Mouse (Mus musculus) heart, embryonic 10.5 days (tissue): ENCODE results near the gene Ciz1. TPM values are rescaled to one million over a fixed set of nuclear protein-coding genes. Genes with fewer than 3 reads are reported as not detected.

Source experiments
- DNase-seq: peaks from one replicate; pipeline ENCODE4 v3.0.0-alpha.2; 2017; ENCODE audit warnings: low spot score
- H3K27ac ChIP-seq: fragments of 300-500 bp; sonication (generic); 2 replicates; pipeline ENCODE4 v1.5.1; 2016; ENCODE audit warnings: mild to moderate bottlenecking
- H3K27me3 ChIP-seq: fragments of 300-500 bp; sonication (generic); 2 replicates; pipeline ENCODE4 v1.6.1; 2016; ENCODE audit warnings: mild to moderate bottlenecking; ENCODE audit not compliant: poor library complexity, insufficient read depth, severe bottlenecking
- H3K36me3 ChIP-seq: fragments of 300-500 bp; sonication (generic); 2 replicates; pipeline ENCODE4 v1.6.1; 2016; ENCODE audit warnings: mild to moderate bottlenecking, moderate library complexity
- H3K4me1 ChIP-seq: fragments of 300-500 bp; sonication (generic); 2 replicates; pipeline ENCODE4 v1.6.1; 2016; ENCODE audit warnings: mild to moderate bottlenecking
- H3K4me3 ChIP-seq: fragments of 300-500 bp; sonication (generic); 2 replicates; pipeline ENCODE4 v1.5.1; 2016; ENCODE audit warnings: mild to moderate bottlenecking, moderate library complexity
- H3K9me3 ChIP-seq: fragments of 300-500 bp; sonication (generic); 2 replicates; pipeline ENCODE4 v1.6.1; 2016; ENCODE audit warnings: mild to moderate bottlenecking, moderate library complexity
- WGBS: fragments of 180-500 bp; shearing (Covaris S2); methylation state at CpG from one replicate; pipeline ENCODE4 v1.1.7; 2016; 5-methylcytosine and 5-hydroxymethylcytosine counted together
- polyA plus RNA-seq: library from polyadenylated mRNA; unstranded; fragments of >200 nt; fragmentation: Nextera tagmentation; extraction: Ambion mirVana; gene quantifications from 2 replicates; pipeline ENCODE4 v1.2.1, GENCODE M21; 2016

Ciz1 gene
- polyA plus RNA-seq, 1 experiment from 2014 or later, result 48.0 TPM

DNA sequence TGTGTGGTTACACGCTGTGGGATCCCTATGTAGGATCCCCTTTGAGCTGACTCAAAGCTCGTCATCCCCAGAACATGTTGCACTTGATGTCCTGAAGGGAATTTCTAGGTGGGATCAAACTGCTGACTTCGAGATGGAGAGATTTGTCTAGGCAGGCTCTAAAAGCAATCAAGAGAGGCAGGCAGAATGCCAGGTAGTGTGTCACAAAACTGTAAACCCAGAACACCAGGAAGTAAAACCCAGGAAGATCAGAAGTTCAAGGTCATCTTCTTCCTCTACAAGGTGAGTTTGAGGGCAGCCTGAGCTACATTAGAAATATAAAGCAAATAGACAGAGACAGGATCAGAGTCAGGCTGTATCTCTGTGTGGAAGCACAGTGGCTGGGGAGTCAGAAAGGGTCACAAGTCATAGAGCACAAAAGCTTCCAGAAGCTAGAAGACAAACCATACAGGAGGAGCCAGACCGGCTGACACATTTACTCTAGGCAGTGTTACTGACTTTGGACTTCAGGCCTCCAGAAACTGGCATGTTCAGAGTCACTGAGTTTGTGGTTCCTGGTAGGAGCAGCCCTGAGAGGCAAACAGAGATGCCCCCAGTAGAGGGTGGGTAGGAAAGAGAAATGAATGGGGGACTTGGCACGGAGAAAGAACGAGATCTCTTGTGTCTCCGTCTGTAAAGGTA is 55.2 kb downstream of the Ciz1 start:
- no peak overlapping the region for H3K27ac ChIP-seq
- WGBS, result 81% methylated on average over 7 of the region's 7 CpGs

DNA sequence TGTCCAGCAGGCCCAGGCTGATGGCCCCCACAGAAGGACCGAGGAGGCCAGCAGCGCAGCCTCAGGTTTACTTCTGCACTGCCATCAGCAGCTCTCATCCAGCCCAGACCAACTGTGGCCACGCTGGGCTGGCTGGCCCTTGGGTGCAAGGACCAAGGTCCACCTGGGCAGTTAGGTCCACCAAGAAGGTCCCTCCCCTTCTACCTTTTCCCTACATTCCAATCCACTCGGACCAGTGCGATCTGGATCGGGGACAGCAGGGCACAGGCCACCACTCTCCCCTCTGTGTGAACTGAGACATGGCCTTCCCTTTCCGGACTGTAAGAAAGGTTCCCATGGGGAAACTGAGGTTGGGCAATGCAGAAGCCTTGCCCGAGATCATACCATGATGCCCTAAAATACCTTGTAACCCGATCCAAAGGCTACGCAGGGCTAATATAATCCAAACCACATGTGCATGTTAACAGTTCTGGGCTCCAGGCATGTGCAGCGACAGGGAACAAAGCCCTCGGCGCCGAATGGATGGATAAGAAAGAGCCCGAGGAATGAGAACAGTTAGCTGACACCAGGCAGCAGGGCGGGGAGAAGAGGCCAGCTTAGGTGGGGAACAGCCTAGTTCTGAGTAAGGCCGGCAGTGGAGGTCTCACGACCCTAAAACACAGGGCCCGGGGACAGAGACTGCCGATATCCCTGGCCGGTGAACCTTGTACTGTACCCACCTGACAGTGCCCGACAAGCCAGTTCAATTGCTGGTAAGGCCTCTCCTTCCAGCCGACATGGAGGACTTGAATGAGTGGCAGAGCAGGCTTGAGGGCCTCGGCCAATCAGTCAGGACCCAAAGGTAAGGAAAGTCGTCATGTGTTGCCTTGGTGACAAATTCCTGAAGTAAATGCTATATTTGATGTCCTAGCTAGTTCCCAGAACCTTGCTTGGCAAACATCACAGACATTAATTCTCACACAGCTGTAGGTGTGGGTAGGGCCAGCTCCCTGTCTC is 56.6 kb downstream of the Ciz1 start:
- peaks cover under 1% of the 10 kb centered on the region; the same call in 1 of the 2 replicates for H3K36me3 ChIP-seq
- no peak overlapping the region for H3K4me3 ChIP-seq
- H3K27me3 ChIP-seq, result no peaks in the 10 kb centered on the region
- DNase-seq, result no peak
- no peaks in the 10 kb centered on the region for H3K9me3 ChIP-seq
- 64% methylated on average over 25 of the region's 25 CpGs for WGBS
- H3K27ac ChIP-seq, result peak overlapping the region; percentile 56
- peaks cover 9% of the 10 kb centered on the region; the same call in 1 of the 2 replicates for H3K4me1 ChIP-seq

More for the DNA sequence above, 55.2 kb downstream of the Ciz1 start:
- Histone ChIP-seq H3K27me3 (no peaks in the 10 kb centered on the region), H3K4me3 (no peak overlapping the region), H3K4me1 (peaks cover 9% of the 10 kb centered on the region; the same call in 1 of the 2 replicates), H3K9me3 (no peaks in the 10 kb centered on the region), H3K36me3 (peaks cover 12% of the 10 kb centered on the region)
- no peak for DNase-seq

DNA sequence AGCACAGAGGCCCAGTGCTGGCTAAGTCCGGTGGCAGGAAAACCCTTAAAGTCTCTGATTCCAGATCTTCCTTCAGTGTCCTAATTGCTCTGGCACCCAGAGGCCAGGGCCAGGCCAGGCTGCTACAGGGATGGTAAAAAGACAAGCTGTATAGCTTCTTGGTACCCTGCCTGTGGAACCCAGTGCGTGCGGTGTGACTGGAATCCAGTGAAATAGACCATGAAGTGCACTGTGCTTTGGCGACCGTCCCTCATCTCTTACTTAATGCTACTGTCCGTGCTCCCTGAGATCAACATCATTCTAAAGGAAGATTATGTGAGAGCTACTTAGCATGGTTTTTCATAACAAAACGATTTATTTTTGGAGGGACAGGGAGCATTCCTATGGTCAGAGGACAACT is 59.3 kb downstream of the Ciz1 start:
- H3K9me3 ChIP-seq, result no peaks in the 10 kb centered on the region
- no peak overlapping the region for H3K4me3 ChIP-seq
- 78% methylated on average over 7 of the region's 7 CpGs for WGBS
- peaks cover 27% of the 10 kb centered on the region for H3K36me3 ChIP-seq
- DNase-seq, result no peak
- H3K4me1 ChIP-seq, result peaks cover 9% of the 10 kb centered on the region; the same call in 1 of the 2 replicates
- H3K27me3 ChIP-seq, result no peaks in the 10 kb centered on the region
- H3K27ac ChIP-seq, result no peak overlapping the region

DNA sequence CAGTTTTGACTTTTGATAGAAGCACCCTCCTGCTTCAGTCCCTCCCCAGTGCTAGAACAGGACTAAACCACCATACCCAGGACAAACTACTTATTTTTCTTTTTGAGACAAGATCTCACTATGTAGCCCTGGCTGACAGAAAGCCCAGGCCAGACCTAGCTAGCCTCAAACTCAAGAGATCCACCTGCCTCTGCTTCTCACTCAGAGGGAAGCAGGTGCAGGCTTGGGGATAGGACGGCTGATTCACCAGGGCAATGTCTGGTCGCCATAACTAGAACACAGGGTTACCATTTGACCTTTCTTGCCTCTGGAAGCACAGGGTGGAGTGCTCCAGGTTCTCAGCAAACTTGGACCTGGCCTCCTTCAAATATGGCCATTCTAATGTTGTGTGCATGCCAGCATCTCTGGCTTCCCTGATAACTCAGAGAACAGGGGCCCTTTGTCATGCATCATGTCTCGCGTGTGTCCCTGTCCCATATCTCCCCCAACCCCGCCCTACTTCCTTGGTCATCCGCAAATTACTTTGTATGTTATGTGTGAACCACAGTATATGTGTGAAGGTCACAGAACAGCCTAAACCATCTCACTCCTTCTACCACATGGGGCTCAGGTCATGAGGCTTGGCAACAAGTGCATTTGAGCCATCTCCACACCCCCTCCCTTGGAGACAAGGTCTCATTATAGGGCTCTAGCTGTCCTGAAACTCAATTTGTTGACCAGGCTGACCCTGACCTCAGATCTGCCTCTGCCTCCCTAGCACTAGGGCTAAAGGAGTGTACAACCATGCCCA is 60.8 kb downstream of the Ciz1 start:
- 91% methylated on average over 6 of the region's 6 CpGs for WGBS
- Histone ChIP-seq H3K4me3 (no peak overlapping the region), H3K4me1 (peaks cover 9% of the 10 kb centered on the region; the same call in 1 of the 2 replicates), H3K27ac (no peak overlapping the region), H3K36me3 (peaks cover 42% of the 10 kb centered on the region), H3K9me3 (no peaks in the 10 kb centered on the region), H3K27me3 (no peaks in the 10 kb centered on the region)
- no peak for DNase-seq

DNA sequence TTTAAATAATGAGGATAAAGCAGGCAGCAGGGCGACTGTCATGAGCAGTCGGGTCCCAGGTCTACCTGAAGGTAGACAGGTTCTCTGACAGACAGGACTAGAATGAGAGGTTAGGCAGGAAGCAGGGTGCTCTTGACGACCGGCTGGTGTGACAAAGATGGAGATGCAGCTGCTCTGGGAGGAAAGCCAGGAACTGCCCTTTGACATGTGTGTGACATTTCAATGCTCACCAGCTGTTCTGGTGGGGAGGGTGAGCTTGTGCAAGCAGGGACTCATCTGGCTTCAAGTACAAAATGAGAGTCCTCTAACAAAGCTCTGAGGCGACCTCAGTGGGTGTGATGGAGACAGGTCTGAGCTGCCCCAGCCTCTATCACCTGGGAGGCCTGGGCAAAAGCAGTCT is 61.8 kb downstream of the Ciz1 start:
- Histone ChIP-seq H3K36me3 (peaks cover 52% of the 10 kb centered on the region), H3K4me1 (0 out of 2 replicates have a peak, but pooled peaks cover 2% of the 10 kb centered on the region), H3K27me3 (no peaks in the 10 kb centered on the region), H3K4me3 (no peak overlapping the region), H3K27ac (no peak overlapping the region), H3K9me3 (no peaks in the 10 kb centered on the region)
- WGBS, result 61% methylated on average over 5 of the region's 5 CpGs
- no peak for DNase-seq

DNA sequence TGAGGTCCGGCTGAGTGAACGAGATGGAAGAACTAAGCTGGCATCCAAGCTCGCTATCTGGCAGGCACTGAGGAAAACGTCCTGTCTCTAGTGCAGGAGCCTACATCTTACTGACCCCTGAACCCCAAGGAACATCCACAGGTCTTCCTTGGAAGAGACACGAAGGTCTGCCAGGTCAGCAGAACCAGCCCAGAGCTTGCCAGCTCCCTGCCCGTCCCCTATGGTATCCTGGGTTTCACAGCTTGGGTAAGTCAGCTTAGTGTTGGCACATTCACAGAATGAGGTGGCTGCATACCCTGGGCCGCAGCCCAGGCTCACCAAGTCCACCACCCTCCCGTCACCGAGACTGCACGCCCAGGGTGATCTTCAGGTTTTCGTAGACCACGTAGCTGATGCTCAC is 63.7 kb downstream of the Ciz1 start:
- no peak overlapping the region for H3K27ac ChIP-seq
- no peaks in the 10 kb centered on the region for H3K9me3 ChIP-seq
- 0 out of 2 replicates have a peak, but pooled peaks cover 3% of the 10 kb centered on the region for H3K4me1 ChIP-seq
- WGBS, result 93% methylated on average over 12 of the region's 12 CpGs
- no peak overlapping the region for H3K4me3 ChIP-seq
- H3K27me3 ChIP-seq, result no peaks in the 10 kb centered on the region
- DNase-seq, result no peak
- peaks cover 71% of the 10 kb centered on the region for H3K36me3 ChIP-seq

DNA sequence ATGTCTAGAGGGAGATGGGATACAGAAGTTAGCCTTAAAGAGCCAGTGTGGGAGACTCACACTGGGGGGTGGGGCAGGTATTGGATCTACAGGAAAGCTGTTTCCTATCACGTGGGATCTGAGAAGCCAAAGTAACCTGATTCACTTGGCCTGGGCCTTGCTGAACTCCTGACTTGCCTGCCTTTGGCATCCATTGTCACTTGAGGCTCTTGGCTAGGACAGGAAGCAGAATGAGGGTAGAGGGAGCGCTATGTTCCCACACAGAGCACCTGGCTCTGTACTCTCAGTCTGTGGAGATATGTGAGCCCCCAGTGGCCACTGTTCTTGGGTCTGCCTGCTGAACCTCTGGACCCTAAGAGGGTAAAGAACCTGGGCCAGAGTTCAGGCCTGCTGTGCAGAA is 64.4 kb downstream of the Ciz1 start:
- H3K4me1 ChIP-seq, result peaks cover 4% of the 10 kb centered on the region
- 82% methylated on average over 2 of the region's 2 CpGs for WGBS
- no peak overlapping the region for H3K27ac ChIP-seq
- peaks cover 78% of the 10 kb centered on the region for H3K36me3 ChIP-seq
- no peaks in the 10 kb centered on the region for H3K27me3 ChIP-seq
- H3K4me3 ChIP-seq, result no peak overlapping the region
- DNase-seq, result no peak
- no peaks in the 10 kb centered on the region for H3K9me3 ChIP-seq

DNA sequence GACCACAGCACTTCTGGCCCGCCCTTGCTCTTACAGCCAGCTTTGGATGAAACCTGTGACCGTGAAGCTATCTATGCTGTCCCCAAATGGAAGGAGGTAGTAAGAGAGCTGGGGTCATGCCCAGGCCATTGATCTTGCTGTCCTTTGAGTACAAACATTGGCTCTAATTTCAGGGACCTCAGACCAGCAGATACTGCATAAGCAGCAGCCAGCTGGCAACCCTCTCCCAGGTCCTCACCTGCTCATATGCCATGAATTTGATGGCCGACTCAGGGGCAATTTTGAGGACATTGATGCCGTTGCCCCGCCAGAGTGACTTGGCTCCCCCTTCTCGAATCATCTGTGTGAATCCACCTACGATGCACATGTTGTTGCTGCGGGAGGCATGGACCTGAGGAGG is 65.4 kb downstream of the Ciz1 start:
- WGBS, result 90% methylated on average over 8 of the region's 8 CpGs
- H3K36me3 ChIP-seq, result peaks cover 79% of the 10 kb centered on the region
- no peaks in the 10 kb centered on the region for H3K9me3 ChIP-seq
- H3K27me3 ChIP-seq, result no peaks in the 10 kb centered on the region
- H3K27ac ChIP-seq, result no peak overlapping the region
- no peak for DNase-seq
- no peak overlapping the region for H3K4me3 ChIP-seq
- peaks cover 13% of the 10 kb centered on the region for H3K4me1 ChIP-seq

DNA sequence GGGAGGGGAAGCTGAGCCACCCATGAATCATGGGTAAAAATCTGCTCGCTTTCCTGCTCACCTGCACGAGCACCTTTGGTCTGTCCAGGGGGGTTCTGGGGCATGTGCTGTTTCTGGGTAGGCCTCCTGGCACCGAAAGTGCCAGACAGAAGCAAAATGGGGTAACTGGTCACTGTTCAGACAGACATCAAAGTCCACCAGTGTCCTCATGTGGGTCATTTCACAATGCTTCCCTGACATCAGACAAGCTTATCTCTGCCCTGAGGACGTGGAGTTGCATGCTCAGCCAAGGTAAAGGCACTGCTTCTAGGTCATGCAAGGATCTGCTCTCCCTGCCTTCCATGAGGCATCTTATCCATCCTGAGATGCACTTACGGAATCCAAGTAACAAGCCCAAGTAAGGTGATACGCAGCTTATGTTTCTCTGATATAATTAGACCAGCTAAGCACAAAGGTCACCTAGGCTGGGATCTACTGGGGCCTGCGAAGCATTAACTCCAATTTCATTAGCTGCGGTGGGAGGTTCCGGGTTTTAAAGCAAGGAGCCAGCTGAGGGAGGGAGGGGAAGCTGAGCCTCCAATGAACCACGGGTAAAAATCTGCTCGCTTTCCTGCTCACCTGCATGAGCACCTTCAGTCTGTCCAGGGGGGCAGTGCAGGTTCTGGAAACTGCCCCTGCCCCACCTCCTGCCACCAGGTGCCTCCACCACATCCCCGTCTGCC is 66.5 kb downstream of the Ciz1 start:
- H3K36me3 ChIP-seq, result peaks cover 79% of the 10 kb centered on the region
- H3K4me3 ChIP-seq, result no peak overlapping the region
- no peaks in the 10 kb centered on the region for H3K27me3 ChIP-seq
- H3K27ac ChIP-seq, result no peak overlapping the region
- peaks cover 24% of the 10 kb centered on the region for H3K4me1 ChIP-seq
- DNase-seq, result no peak
- no peaks in the 10 kb centered on the region for H3K9me3 ChIP-seq
- WGBS, result 82% methylated on average over 12 of the region's 12 CpGs

DNA sequence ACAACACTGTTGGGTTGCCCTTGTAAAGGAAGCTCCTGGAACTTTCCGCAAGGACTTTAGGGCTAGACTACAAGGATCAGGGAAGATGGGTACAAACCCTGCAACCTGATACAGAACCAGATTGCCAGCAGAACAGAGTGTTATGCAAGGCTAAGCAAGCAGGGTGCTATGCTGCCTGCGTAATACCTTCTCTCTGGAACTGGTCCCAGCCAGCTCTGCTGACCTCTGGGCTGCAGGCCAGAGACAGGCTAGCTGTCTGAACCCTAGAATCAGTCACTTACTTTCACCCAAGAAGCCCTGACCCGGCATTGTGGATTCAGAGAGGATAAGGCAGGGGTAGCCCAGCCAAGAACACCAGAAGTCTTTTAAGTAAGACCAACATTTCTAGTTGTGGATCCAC is 67.2 kb downstream of the Ciz1 start:
- Histone ChIP-seq H3K27me3 (no peaks in the 10 kb centered on the region), H3K4me3 (no peak overlapping the region), H3K27ac (no peak overlapping the region), H3K36me3 (peaks cover 72% of the 10 kb centered on the region), H3K4me1 (peaks cover 32% of the 10 kb centered on the region), H3K9me3 (no peaks in the 10 kb centered on the region)
- WGBS, result 89% methylated on average over 3 of the region's 3 CpGs
- no peak for DNase-seq

DNA sequence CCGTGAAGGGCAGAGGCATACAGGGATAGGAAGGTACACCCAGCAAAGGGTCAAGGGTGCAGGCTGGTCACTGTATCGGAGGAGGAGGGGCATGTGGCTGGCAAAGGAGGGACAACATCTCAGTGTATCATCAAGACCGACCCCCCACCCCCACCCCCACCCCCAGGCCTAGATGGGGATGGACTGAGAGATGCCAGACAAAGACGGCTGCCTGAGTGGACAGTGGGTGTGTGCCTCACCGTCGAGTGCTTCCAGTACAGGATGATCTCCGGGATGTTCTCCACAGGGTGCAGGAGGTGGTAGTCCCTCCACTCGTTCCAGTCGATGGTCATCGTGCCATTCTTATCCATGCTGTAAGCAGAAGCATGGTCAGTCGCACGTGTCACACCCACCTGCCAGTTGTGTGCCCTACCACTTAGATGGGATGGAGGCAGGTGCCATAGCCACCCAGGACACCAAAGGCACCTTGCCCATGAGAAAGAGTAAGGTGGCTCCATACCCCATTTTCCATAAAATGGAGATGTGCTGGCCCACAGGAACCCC is 68.0 kb downstream of the Ciz1 start:
- no peaks in the 10 kb centered on the region for H3K27me3 ChIP-seq
- H3K27ac ChIP-seq, result no peak overlapping the region
- no peak for DNase-seq
- peaks cover 64% of the 10 kb centered on the region for H3K36me3 ChIP-seq
- H3K4me3 ChIP-seq, result no peak overlapping the region
- no peaks in the 10 kb centered on the region for H3K9me3 ChIP-seq
- 90% methylated on average over 12 of the region's 12 CpGs for WGBS
- peaks cover 39% of the 10 kb centered on the region for H3K4me1 ChIP-seq

DNA sequence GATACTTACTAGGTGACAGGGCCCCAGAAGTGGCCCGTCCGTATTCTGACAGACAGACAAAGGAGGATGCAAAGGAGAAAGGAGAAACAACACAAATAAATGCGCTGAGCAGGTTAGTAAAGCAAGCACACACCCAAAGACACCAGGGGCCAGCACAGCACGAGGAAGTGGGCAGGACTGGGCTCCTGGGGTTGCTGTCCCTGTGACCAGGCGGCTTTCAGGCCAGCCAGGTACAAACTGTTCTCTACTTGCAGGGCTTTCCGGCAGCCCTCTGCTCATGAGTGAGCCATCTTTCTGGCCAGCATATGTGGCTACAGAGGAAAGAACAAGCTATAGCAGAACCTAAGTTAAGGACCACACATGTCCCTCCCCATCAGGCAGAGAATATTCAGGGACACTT is 68.5 kb downstream of the Ciz1 start:
- no peak overlapping the region for H3K4me3 ChIP-seq
- no peaks in the 10 kb centered on the region for H3K9me3 ChIP-seq
- H3K4me1 ChIP-seq, result peaks cover 44% of the 10 kb centered on the region
- peaks cover 59% of the 10 kb centered on the region for H3K36me3 ChIP-seq
- 83% methylated on average over 6 of the region's 6 CpGs for WGBS
- no peak for DNase-seq
- H3K27me3 ChIP-seq, result no peaks in the 10 kb centered on the region
- H3K27ac ChIP-seq, result no peak overlapping the region
